Mouse (Mus musculus): ENCODE data around the gene Ubxn11. TPM values are rescaled to one million over a fixed set of nuclear protein-coding genes. Genes with fewer than 3 reads are reported as not detected.
A peak's percentile ranks its signal among the peaks of the same experiment; 100 is the strongest.

Ubxn11 gene
- polyA plus RNA-seq, 1 experiment = 15.0 TPM

GRCm38 (mm10) chr4:134115215-134116144 is 13.1 kb downstream of the Ubxn11 start:
- DNase-seq = no peak
- 89% methylated on average over 16 of the region's 16 CpGs for whole genome bisulfite sequencing
- Histone ChIP-seq H3K27me3 (ENCODE audit: control insufficient read depth, insufficient read depth, low read length) (no peaks in the 10 kb centered on the region), H3K4me3 (replicated peaks; ENCODE audit: insufficient read depth, low read depth, low read length) (no peak overlapping the region), H3K27ac (ENCODE audit: insufficient read depth, low read length) (no peak overlapping the region), H3K4me1 (ENCODE audit: control insufficient read depth, insufficient read depth, low read length) (no peaks in the 10 kb centered on the region)
- no peak for TF ChIP-seq POLR2A (IDR thresholded peaks at IDR 0.05; ENCODE audit: borderline replicate concordance, insufficient read depth, low read length)
- TF ChIP-seq CTCF (IDR thresholded peaks at IDR 0.05; ENCODE audit: borderline replicate concordance, insufficient read depth, low read depth, low read length) = no peak

- H3K27ac ChIP-seq (ENCODE audit: insufficient read depth, low read length) = no peak overlapping the region
- DNase-seq = no peak
- 89% methylated on average over 2 of the region's 2 CpGs for WGBS
- H3K4me1 ChIP-seq (ENCODE audit: control insufficient read depth, insufficient read depth, low read length) = no peaks in the 10 kb centered on the region
- no peak overlapping the region for H3K4me3 ChIP-seq (replicated peaks; ENCODE audit: insufficient read depth, low read depth, low read length)
- TF ChIP-seq POLR2A (IDR thresholded peaks at IDR 0.05; ENCODE audit: borderline replicate concordance, insufficient read depth, low read length) (no peak), CTCF (IDR thresholded peaks at IDR 0.05; ENCODE audit: borderline replicate concordance, insufficient read depth, low read depth, low read length) (no peak)
- no peaks in the 10 kb centered on the region for H3K27me3 ChIP-seq (ENCODE audit: control insufficient read depth, insufficient read depth, low read length)
Observed at GRCm38 (mm10) chr4:134116501-134116900, 14.1 kb downstream of the Ubxn11 start.

- TF ChIP-seq POLR2A (IDR thresholded peaks at IDR 0.05; ENCODE audit: borderline replicate concordance, insufficient read depth, low read length) = no peak
- TF ChIP-seq CTCF (IDR thresholded peaks at IDR 0.05; ENCODE audit: borderline replicate concordance, insufficient read depth, low read depth, low read length) = no peak
Observed at GRCm38 (mm10) chr4:134117012-134117411, 14.6 kb downstream of the Ubxn11 start.

GRCm38 (mm10) chr4:134118126-134118800 is 15.9 kb downstream of the Ubxn11 start:
- 72% methylated on average over 14 of the region's 14 CpGs for WGBS
- Histone ChIP-seq H3K4me3 (replicated peaks; ENCODE audit: insufficient read depth, low read depth, low read length) (no peak overlapping the region), H3K27me3 (ENCODE audit: control insufficient read depth, insufficient read depth, low read length) (no peaks in the 10 kb centered on the region), H3K4me1 (ENCODE audit: control insufficient read depth, insufficient read depth, low read length) (no peaks in the 10 kb centered on the region), H3K27ac (ENCODE audit: insufficient read depth, low read length) (no peak overlapping the region)
- TF ChIP-seq CTCF (IDR thresholded peaks at IDR 0.05; ENCODE audit: borderline replicate concordance, insufficient read depth, low read depth, low read length) = no peak
- no peak for TF ChIP-seq POLR2A (IDR thresholded peaks at IDR 0.05; ENCODE audit: borderline replicate concordance, insufficient read depth, low read length)
- no peak for DNase-seq

More at GRCm38 (mm10) chr4:134117012-134117411, 14.6 kb downstream of the Ubxn11 start:
- H3K4me3 ChIP-seq (replicated peaks; ENCODE audit: insufficient read depth, low read depth, low read length) = no peak overlapping the region
- H3K27ac ChIP-seq (ENCODE audit: insufficient read depth, low read length) = no peak overlapping the region
- no peaks in the 10 kb centered on the region for H3K4me1 ChIP-seq (ENCODE audit: control insufficient read depth, insufficient read depth, low read length)
- H3K27me3 ChIP-seq (ENCODE audit: control insufficient read depth, insufficient read depth, low read length) = no peaks in the 10 kb centered on the region
- 79% methylated on average over 8 of the region's 8 CpGs for WGBS
- DNase-seq = no peak

GRCm38 (mm10) chr4:134119042-134119441 is 16.7 kb downstream of the Ubxn11 start:
- Histone ChIP-seq H3K4me1 (ENCODE audit: control insufficient read depth, insufficient read depth, low read length) (peaks cover under 1% of the 10 kb centered on the region; the same call in 1 of the 2 replicates), H3K27me3 (ENCODE audit: control insufficient read depth, insufficient read depth, low read length) (no peaks in the 10 kb centered on the region), H3K27ac (ENCODE audit: insufficient read depth, low read length) (no peak overlapping the region), H3K4me3 (replicated peaks; ENCODE audit: insufficient read depth, low read depth, low read length) (no peak overlapping the region)
- WGBS = 80% methylated on average over 5 of the region's 5 CpGs
- no peak for TF ChIP-seq CTCF (IDR thresholded peaks at IDR 0.05; ENCODE audit: borderline replicate concordance, insufficient read depth, low read depth, low read length)
- TF ChIP-seq POLR2A (IDR thresholded peaks at IDR 0.05; ENCODE audit: borderline replicate concordance, insufficient read depth, low read length) = no peak
- no peak for DNase-seq

- 57% methylated on average over 9 of the region's 9 CpGs for WGBS
- H3K4me3 ChIP-seq (replicated peaks; ENCODE audit: insufficient read depth, low read depth, low read length) = no peak overlapping the region
- no peak overlapping the region for H3K27ac ChIP-seq (ENCODE audit: insufficient read depth, low read length)
- TF ChIP-seq POLR2A (IDR thresholded peaks at IDR 0.05; ENCODE audit: borderline replicate concordance, insufficient read depth, low read length) = no peak
- TF ChIP-seq CTCF (IDR thresholded peaks at IDR 0.05; ENCODE audit: borderline replicate concordance, insufficient read depth, low read depth, low read length) = peak; percentile 12; the same call in 1 of the 2 replicates
- H3K4me1 ChIP-seq (ENCODE audit: control insufficient read depth, insufficient read depth, low read length) = peaks cover 7% of the 10 kb centered on the region
- no peaks in the 10 kb centered on the region for H3K27me3 ChIP-seq (ENCODE audit: control insufficient read depth, insufficient read depth, low read length)
- DNase-seq = no peak
Observed at GRCm38 (mm10) chr4:134119644-134120043, 17.3 kb downstream of the Ubxn11 start.

GRCm38 (mm10) chr4:134120192-134120805 is 17.9 kb downstream of the Ubxn11 start:
- Histone ChIP-seq H3K27ac (ENCODE audit: insufficient read depth, low read length) (no peak overlapping the region), H3K4me3 (replicated peaks; ENCODE audit: insufficient read depth, low read depth, low read length) (no peak overlapping the region), H3K27me3 (ENCODE audit: control insufficient read depth, insufficient read depth, low read length) (no peaks in the 10 kb centered on the region), H3K4me1 (ENCODE audit: control insufficient read depth, insufficient read depth, low read length) (peaks cover 9% of the 10 kb centered on the region)
- 87% methylated on average over 6 of the region's 6 CpGs for WGBS
- no peak for TF ChIP-seq POLR2A (IDR thresholded peaks at IDR 0.05; ENCODE audit: borderline replicate concordance, insufficient read depth, low read length)
- no peak for TF ChIP-seq CTCF (IDR thresholded peaks at IDR 0.05; ENCODE audit: borderline replicate concordance, insufficient read depth, low read depth, low read length)
- DNase-seq = no peak

All from cerebellum, adult 2 months (tissue).